Mouse (Mus musculus): Measurements from ENCODE around the gene Ackr2. TPM values are rescaled to one million over a fixed set of nuclear protein-coding genes. Genes with fewer than 3 reads are reported as not detected.

Ackr2 gene
- total and polyA plus RNA-seq, 3 experiments = 0.84 to 3.1 (median 2.4) TPM

GRCm38 (mm10) chr9:121881301-121881700 is 16.9 kb upstream of the Ackr2 start:
- no peak for TF ChIP-seq POLR2A (IDR thresholded peaks at IDR 0.05; ENCODE audit: insufficient read depth, low read depth, low read length)
- TF ChIP-seq CTCF (IDR thresholded peaks at IDR 0.05) = peak; percentile 35
- Histone ChIP-seq H3K79me2 (replicated peaks; ENCODE audit: control insufficient read depth, insufficient read depth, low read length) (no peaks in the 10 kb centered on the region), H3K27me3 (ENCODE audit: control insufficient read depth, insufficient read depth, low read length) (no peaks in the 10 kb centered on the region), H3K4me3 (no peak overlapping the region), H3K9ac (ENCODE audit: low read depth, low read length) (no peak overlapping the region), H3K36me3 (ENCODE audit: control insufficient read depth, insufficient read depth, low read length) (no peaks in the 10 kb centered on the region), H3K4me1 (ENCODE audit: control insufficient read depth, insufficient read depth, low read length) (peaks cover 7% of the 10 kb centered on the region), H3K27ac (peak overlapping the region; percentile 47)
- intact Hi-C loops (cut with DNase I) = loop anchor here (2.0 kb wide), 1 partner anchor 104 kb away; no protein-coding TSS in a partner anchor
- WGBS = 56% methylated on average over 6 of the region's 6 CpGs
- peak in 1 of 2 experiments; percentile 48 for DNase-seq

GRCm38 (mm10) chr9:121882015-121882457 is 16.1 kb upstream of the Ackr2 start:
- Histone ChIP-seq H3K36me3 (ENCODE audit: control insufficient read depth, insufficient read depth, low read length) (no peaks in the 10 kb centered on the region), H3K4me3 (no peak overlapping the region), H3K79me2 (replicated peaks; ENCODE audit: control insufficient read depth, insufficient read depth, low read length) (no peaks in the 10 kb centered on the region), H3K27ac (peak overlapping the region; percentile 47; the same call in 1 of the 2 replicates), H3K4me1 (ENCODE audit: control insufficient read depth, insufficient read depth, low read length) (peaks cover 7% of the 10 kb centered on the region), H3K27me3 (ENCODE audit: control insufficient read depth, insufficient read depth, low read length) (no peaks in the 10 kb centered on the region), H3K9ac (ENCODE audit: low read depth, low read length) (no peak overlapping the region)
- TF ChIP-seq CTCF (IDR thresholded peaks at IDR 0.05) = no peak
- TF ChIP-seq POLR2A (IDR thresholded peaks at IDR 0.05; ENCODE audit: insufficient read depth, low read depth, low read length) = no peak
- TF ChIP-seq EP300 (IDR thresholded peaks at IDR 0.05; ENCODE audit: insufficient read depth, low read depth, low read length) = no peak
- WGBS = 33% methylated on average over 7 of the region's 7 CpGs
- peak in 1 of 2 experiments; percentile 35 for DNase-seq
- intact Hi-C loops (cut with DNase I) = no loop called here

- Histone ChIP-seq H3K79me2 (replicated peaks; ENCODE audit: control insufficient read depth, insufficient read depth, low read length) (no peaks in the 10 kb centered on the region), H3K9ac (ENCODE audit: low read depth, low read length) (no peak overlapping the region), H3K27me3 (ENCODE audit: control insufficient read depth, insufficient read depth, low read length) (no peaks in the 10 kb centered on the region), H3K4me3 (no peak overlapping the region; the same call in 1 of the 2 replicates), H3K4me1 (ENCODE audit: control insufficient read depth, insufficient read depth, low read length) (peaks cover 5% of the 10 kb centered on the region), H3K27ac (peak overlapping the region; percentile 46), H3K36me3 (ENCODE audit: control insufficient read depth, insufficient read depth, low read length) (no peaks in the 10 kb centered on the region)
- intact Hi-C loops (cut with DNase I) = no loop called here
- no peak for TF ChIP-seq POLR2A (IDR thresholded peaks at IDR 0.05; ENCODE audit: insufficient read depth, low read depth, low read length)
- TF ChIP-seq EP300 (IDR thresholded peaks at IDR 0.05; ENCODE audit: insufficient read depth, low read depth, low read length) = no peak
- TF ChIP-seq CTCF (IDR thresholded peaks at IDR 0.05) = no peak
- WGBS = 23% methylated on average over 4 of the region's 4 CpGs
- DNase-seq = no peak
Observed at GRCm38 (mm10) chr9:121889927-121890440, 8.2 kb upstream of the Ackr2 start.

GRCm38 (mm10) chr9:121890441-121890941 is 7.7 kb upstream of the Ackr2 start:
- Histone ChIP-seq H3K36me3 (ENCODE audit: control insufficient read depth, insufficient read depth, low read length) (no peaks in the 10 kb centered on the region), H3K79me2 (replicated peaks; ENCODE audit: control insufficient read depth, insufficient read depth, low read length) (no peaks in the 10 kb centered on the region), H3K9ac (ENCODE audit: low read depth, low read length) (no peak overlapping the region), H3K4me1 (ENCODE audit: control insufficient read depth, insufficient read depth, low read length) (peaks cover 7% of the 10 kb centered on the region), H3K27ac (peak overlapping the region; percentile 46), H3K27me3 (ENCODE audit: control insufficient read depth, insufficient read depth, low read length) (no peaks in the 10 kb centered on the region), H3K4me3 (peak overlapping the region; percentile 18)
- peak; percentile 79 to 83 for DNase-seq
- intact Hi-C loops (cut with DNase I) = no loop called here
- TF ChIP-seq EP300 (IDR thresholded peaks at IDR 0.05; ENCODE audit: insufficient read depth, low read depth, low read length) (no peak), CTCF (IDR thresholded peaks at IDR 0.05) (no peak), POLR2A (IDR thresholded peaks at IDR 0.05; ENCODE audit: insufficient read depth, low read depth, low read length) (no peak)
- 8% methylated on average over 18 of the region's 18 CpGs for WGBS

- Histone ChIP-seq H3K27ac (peak overlapping the region; percentile 46; the same call in 1 of the 2 replicates), H3K4me1 (ENCODE audit: control insufficient read depth, insufficient read depth, low read length) (peaks cover 7% of the 10 kb centered on the region), H3K9ac (ENCODE audit: low read depth, low read length) (no peak overlapping the region), H3K27me3 (ENCODE audit: control insufficient read depth, insufficient read depth, low read length) (no peaks in the 10 kb centered on the region), H3K79me2 (replicated peaks; ENCODE audit: control insufficient read depth, insufficient read depth, low read length) (no peaks in the 10 kb centered on the region), H3K4me3 (no peak overlapping the region), H3K36me3 (ENCODE audit: control insufficient read depth, insufficient read depth, low read length) (no peaks in the 10 kb centered on the region)
- 75% methylated on average over 9 of the region's 9 CpGs for WGBS
- peak; percentile 35 to 39 for DNase-seq
- TF ChIP-seq EP300 (IDR thresholded peaks at IDR 0.05; ENCODE audit: insufficient read depth, low read depth, low read length) = no peak
- intact Hi-C loops (cut with DNase I) = no loop called here
Observed at GRCm38 (mm10) chr9:121891301-121891700, 6.9 kb upstream of the Ackr2 start.

GRCm38 (mm10) chr9:121892057-121892687 is 6.0 kb upstream of the Ackr2 start:
- intact Hi-C loops (cut with DNase I) = no loop called here

More at GRCm38 (mm10) chr9:121892057-121892687, 6.0 kb upstream of the Ackr2 start:
- DNase-seq = peak in 1 of 2 experiments; percentile 18
- no peak overlapping the region for H3K4me3 ChIP-seq
- H3K27ac ChIP-seq = no peak overlapping the region
- H3K27me3 ChIP-seq (ENCODE audit: control insufficient read depth, insufficient read depth, low read length) = no peaks in the 10 kb centered on the region
- no peak overlapping the region for H3K9ac ChIP-seq (ENCODE audit: low read depth, low read length)
- TF ChIP-seq CTCF (IDR thresholded peaks at IDR 0.05) (no peak), EP300 (IDR thresholded peaks at IDR 0.05; ENCODE audit: insufficient read depth, low read depth, low read length) (no peak), POLR2A (IDR thresholded peaks at IDR 0.05; ENCODE audit: insufficient read depth, low read depth, low read length) (no peak)
- no peaks in the 10 kb centered on the region for H3K36me3 ChIP-seq (ENCODE audit: control insufficient read depth, insufficient read depth, low read length)
- WGBS = 91% methylated on average over 12 of the region's 12 CpGs
- no peaks in the 10 kb centered on the region for H3K79me2 ChIP-seq (replicated peaks; ENCODE audit: control insufficient read depth, insufficient read depth, low read length)
- H3K4me1 ChIP-seq (ENCODE audit: control insufficient read depth, insufficient read depth, low read length) = peaks cover 7% of the 10 kb centered on the region

All from heart, adult 2 months (tissue).